Mouse (Mus musculus): ENCODE data around the gene Ptger4.

DNA sequence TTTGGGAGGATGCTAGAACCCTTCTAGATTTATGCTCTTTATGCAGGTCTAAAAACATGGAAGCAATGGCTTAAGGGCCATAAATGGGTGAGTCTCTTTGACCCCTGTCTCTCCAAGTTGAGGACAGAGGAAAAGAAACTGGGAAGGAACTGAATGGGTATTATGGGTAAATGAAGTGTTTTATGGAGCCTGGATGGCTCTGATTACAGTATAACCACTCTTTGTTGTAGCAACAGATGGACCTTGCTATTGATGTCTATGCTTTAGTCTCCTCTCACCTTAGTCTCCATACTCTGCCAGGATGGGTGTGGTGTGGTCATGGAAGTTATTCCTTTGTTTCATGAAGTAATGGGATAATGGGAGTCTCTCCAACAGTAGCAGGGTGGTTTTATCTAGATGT lies 34.5 kb upstream of the Ptger4 start:
- TF ChIP-seq CTCF (IDR thresholded peaks at IDR 0.05; ENCODE audit: control insufficient read depth, insufficient read depth, insufficient replicate concordance, low read depth, low read length), result no peak
- TF ChIP-seq POLR2A (IDR thresholded peaks at IDR 0.05; ENCODE audit: control insufficient read depth, low read depth, low read length), result no peak

All from testis, adult 2 months (tissue).